13 mouse cellular contexts compared by ENCODE assay signal in the genomic region with DNA sequence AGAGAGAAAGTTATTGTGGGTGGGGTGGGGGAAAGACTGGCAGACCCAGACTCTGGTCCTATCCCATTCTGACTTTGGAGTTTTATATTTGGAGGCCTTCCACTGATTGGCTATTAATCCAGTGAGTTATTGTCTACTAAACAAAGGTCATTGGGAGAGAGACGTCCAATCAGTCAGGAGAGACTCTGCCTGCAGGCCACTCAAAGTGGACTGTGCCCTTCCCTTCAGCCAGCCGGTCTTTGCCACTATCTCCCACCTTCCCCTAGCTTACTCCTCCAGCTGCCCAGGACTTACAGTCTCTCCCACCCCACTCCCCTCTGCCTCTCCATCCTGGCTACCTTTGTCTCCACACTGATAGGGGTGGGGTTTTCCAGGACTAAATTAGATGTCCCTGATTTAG. TPM values are rescaled to one million over a fixed set of nuclear protein-coding genes. Genes with fewer than 3 reads are reported as not detected.
DNase-seq lines count a peak whose midpoint lies in the region; ATAC-seq and TF ChIP-seq lines count a peak whose summit lies in the region.
"Had no signal": no experiment of that assay in that cellular context is flagged by ENCODE, and none has a peak within 500 bp of the region (broad histone marks: within the 10 kb centered on the region; RNA-seq: fewer than 3 reads in every experiment).

No protein-coding gene starts in this region.

- 17% methylated on average over 2 of the region's 2 CpGs for WGBS in intestine, embryonic 14.5 days
- WGBS in intestine, postnatal 0 days = 32% methylated on average over 2 of the region's 2 CpGs
- 4% methylated on average over 2 of the region's 2 CpGs for WGBS in hindbrain, embryonic 12.5 days
- WGBS in neural tube, embryonic 13.5 days = 6% methylated on average over 2 of the region's 2 CpGs

- no peaks in the 10 kb centered on the region for H3K36me3 ChIP-seq in intestine, embryonic 14.5 days (ENCODE audit: control insufficient read depth, insufficient read depth, low read length)
- no peaks in the 10 kb centered on the region; the same call in 1 of the 2 replicates for H3K36me3 ChIP-seq in intestine, postnatal 0 days (ENCODE audit: control insufficient read depth, insufficient read depth)
- H3K36me3 ChIP-seq in hindbrain, embryonic 12.5 days = no peaks in the 10 kb centered on the region
- H3K36me3 ChIP-seq in neural tube, embryonic 13.5 days = peaks cover 29% of the 10 kb centered on the region
- H3K36me3 ChIP-seq: liver, embryonic 15.5 days had no signal

- peak overlapping the region; percentile 98 for H3K27ac ChIP-seq in intestine, embryonic 14.5 days (ENCODE audit: low read depth)
- H3K27ac ChIP-seq in intestine, postnatal 0 days (ENCODE audit: low read depth, low read length) = no peak overlapping the region
- H3K27ac ChIP-seq in hindbrain, embryonic 12.5 days = peak overlapping the region; percentile 95
- peak overlapping the region; percentile 100 for H3K27ac ChIP-seq in neural tube, embryonic 13.5 days (replicated peaks)
- H3K27ac ChIP-seq: liver, embryonic 15.5 days had no signal

- peak overlapping the region; percentile 29; the same call in 1 of the 2 replicates for H3K9ac ChIP-seq in intestine, embryonic 14.5 days (ENCODE audit: low read length)
- H3K9ac ChIP-seq in intestine, postnatal 0 days (ENCODE audit: low read depth, low read length) = no peak overlapping the region
- peak overlapping the region; percentile 85 for H3K9ac ChIP-seq in hindbrain, embryonic 12.5 days
- H3K9ac ChIP-seq in neural tube, embryonic 13.5 days = peak overlapping the region; percentile 100
- H3K9ac ChIP-seq: liver, embryonic 15.5 days had no signal

- H3K9me3 ChIP-seq in intestine, embryonic 14.5 days (ENCODE audit: control insufficient read depth, low read length) = no peaks in the 10 kb centered on the region
- no peaks in the 10 kb centered on the region for H3K9me3 ChIP-seq in intestine, postnatal 0 days (ENCODE audit: control insufficient read depth)
- H3K9me3 ChIP-seq in hindbrain, embryonic 12.5 days (replicated peaks) = no peaks in the 10 kb centered on the region
- no peaks in the 10 kb centered on the region for H3K9me3 ChIP-seq in neural tube, embryonic 13.5 days
- H3K9me3 ChIP-seq: liver, embryonic 15.5 days had no signal

- no peak for ATAC-seq in intestine, embryonic 14.5 days (replicated peaks; ENCODE audit: low FRiP score, low TSS enrichment, low read depth)
- no peak for ATAC-seq in intestine, postnatal 0 days
- 0 out of 2 replicates have a peak, but pooled peaks have one; percentile 33 for ATAC-seq in hindbrain, embryonic 12.5 days (ENCODE audit: low FRiP score)
- no peak for ATAC-seq in neural tube, embryonic 13.5 days (ENCODE audit: low read depth)

- no peak overlapping the region for H3K4me3 ChIP-seq in intestine, embryonic 14.5 days (ENCODE audit: low read depth, low read length)
- no peak overlapping the region for H3K4me3 ChIP-seq in intestine, postnatal 0 days (ENCODE audit: low read depth, low read length)
- peak overlapping the region; percentile 42 for H3K4me3 ChIP-seq in hindbrain, embryonic 12.5 days
- peak overlapping the region; percentile 99 for H3K4me3 ChIP-seq in neural tube, embryonic 13.5 days
- H3K4me3 ChIP-seq: liver, embryonic 15.5 days; myocyte had no signal

- H3K4me1 ChIP-seq in intestine, embryonic 14.5 days (replicated peaks; ENCODE audit: control insufficient read depth, insufficient read depth, low read length) = peaks cover 74% of the 10 kb centered on the region
- H3K4me1 ChIP-seq in intestine, postnatal 0 days (replicated peaks; ENCODE audit: control insufficient read depth, insufficient read depth, low read length) = 0 out of 2 replicates have a peak, but pooled peaks cover 9% of the 10 kb centered on the region
- peaks cover 8% of the 10 kb centered on the region; the same call in 1 of the 2 replicates for H3K4me1 ChIP-seq in hindbrain, embryonic 12.5 days
- H3K4me1 ChIP-seq in neural tube, embryonic 13.5 days (replicated peaks) = peaks cover 96% of the 10 kb centered on the region
- H3K4me1 ChIP-seq: liver, embryonic 15.5 days had no signal

- H3K4me2 ChIP-seq in intestine, embryonic 14.5 days (ENCODE audit: low read length) = peak overlapping the region; percentile 12; the same call in 1 of the 2 replicates
- H3K4me2 ChIP-seq in intestine, postnatal 0 days (replicated peaks; ENCODE audit: low read depth) = no peak overlapping the region
- H3K4me2 ChIP-seq in hindbrain, embryonic 12.5 days (replicated peaks) = peak overlapping the region; percentile 62
- peak overlapping the region; percentile 96 for H3K4me2 ChIP-seq in neural tube, embryonic 13.5 days
- H3K4me2 ChIP-seq: liver, embryonic 15.5 days had no signal

- no peak for TF ChIP-seq CTCF in intestine, postnatal 0 days (IDR thresholded peaks at IDR 0.05; ENCODE audit: low read depth)

- no peak for DNase-seq in intestine, embryonic 14.5 days (ENCODE audit: low spot score)
- DNase-seq in kidney, adult 9 months = peak; percentile 78
- no peak for DNase-seq in embryo, embryonic 9.5 days (ENCODE audit: extremely low spot score)
- DNase-seq in frontal cortex, postnatal 25 days (ENCODE audit: low spot score in 2 of 2) = no peak
- no peak for DNase-seq in layer of hippocampus, adult 9-10 months (ENCODE audit: low spot score)
- DNase-seq: cerebellum, adult 11-12 months; embryo, embryonic 11 days; right cerebral cortex, postnatal 14 days had no signal

- H3K27me3 ChIP-seq in intestine, embryonic 14.5 days (replicated peaks; ENCODE audit: control insufficient read depth, insufficient read depth, low read length) = no peaks in the 10 kb centered on the region
- peaks cover 34% of the 10 kb centered on the region for H3K27me3 ChIP-seq in intestine, postnatal 0 days (replicated peaks; ENCODE audit: control insufficient read depth, insufficient read depth, low read length)
- H3K27me3 ChIP-seq in hindbrain, embryonic 12.5 days = peaks cover 100% of the 10 kb centered on the region
- no peaks in the 10 kb centered on the region for H3K27me3 ChIP-seq in neural tube, embryonic 13.5 days

RNA-seq across cellular contexts. Expression of gene Hoxb3, which starts 13.5 kb away (rescaled TPM):
- 3.7 and 4.9 TPM in 2 replicates for polyA plus RNA-seq in intestine, embryonic 14.5 days (2014; fragmentation: Nextera tagmentation; extraction: Ambion mirVana)
- 1.1 and 1.3 TPM in 2 replicates for polyA plus RNA-seq in intestine, postnatal 0 days (2015; fragmentation: Nextera tagmentation; extraction: Ambion mirVana)
- polyA plus RNA-seq in hindbrain, embryonic 12.5 days (2016; fragmentation: Nextera tagmentation; extraction: Ambion mirVana) = 15.3 and 19.3 TPM in 2 replicates
- polyA plus RNA-seq in neural tube, embryonic 13.5 days (2015; fragmentation: Nextera tagmentation; extraction: Ambion mirVana) = 12.8 and 14.7 TPM in 2 replicates
- polyA plus RNA-seq: myocyte had no signal

RNA-seq across cellular contexts. Expression of gene Hoxb2, which starts 13.7 kb away (rescaled TPM):
- polyA plus RNA-seq in intestine, embryonic 14.5 days (2014; fragmentation: Nextera tagmentation; extraction: Ambion mirVana) = 22.9 and 27.9 TPM in 2 replicates
- 8.4 and 9.4 TPM in 2 replicates for polyA plus RNA-seq in intestine, postnatal 0 days (2015; fragmentation: Nextera tagmentation; extraction: Ambion mirVana)
- polyA plus RNA-seq in hindbrain, embryonic 12.5 days (2016; fragmentation: Nextera tagmentation; extraction: Ambion mirVana) = 58.2 and 73.9 TPM in 2 replicates
- 63.0 and 67.1 TPM in 2 replicates for polyA plus RNA-seq in neural tube, embryonic 13.5 days (2015; fragmentation: Nextera tagmentation; extraction: Ambion mirVana)
- polyA plus RNA-seq: myocyte had no signal

RNA-seq across cellular contexts. Expression of gene Hoxb4, which starts 18.5 kb away (rescaled TPM):
- 3.5 and 3.8 TPM in 2 replicates for polyA plus RNA-seq in intestine, embryonic 14.5 days (2014; fragmentation: Nextera tagmentation; extraction: Ambion mirVana)
- polyA plus RNA-seq in intestine, postnatal 0 days (2015; fragmentation: Nextera tagmentation; extraction: Ambion mirVana) = 1.1 and 1.5 TPM in 2 replicates
- polyA plus RNA-seq in hindbrain, embryonic 12.5 days (2016; fragmentation: Nextera tagmentation; extraction: Ambion mirVana) = 7.7 and 8.1 TPM in 2 replicates
- polyA plus RNA-seq in neural tube, embryonic 13.5 days (2015; fragmentation: Nextera tagmentation; extraction: Ambion mirVana) = 7.5 and 8.7 TPM in 2 replicates
- polyA plus RNA-seq: myocyte had no signal

RNA-seq across cellular contexts. Expression of gene Hoxb1, which starts 29.0 kb away (rescaled TPM):
- 0.36 and 0.42 TPM in 2 replicates for polyA plus RNA-seq in intestine, embryonic 14.5 days (2014; fragmentation: Nextera tagmentation; extraction: Ambion mirVana)
- not detected in 2 replicates for polyA plus RNA-seq in intestine, postnatal 0 days (2015; fragmentation: Nextera tagmentation; extraction: Ambion mirVana)
- 0.82 and 2.2 TPM in 2 replicates for polyA plus RNA-seq in hindbrain, embryonic 12.5 days (2016; fragmentation: Nextera tagmentation; extraction: Ambion mirVana)
- polyA plus RNA-seq in neural tube, embryonic 13.5 days (2015; fragmentation: Nextera tagmentation; extraction: Ambion mirVana) = 1.2 and 1.6 TPM in 2 replicates
- polyA plus RNA-seq: liver, embryonic 15.5 days; myocyte had no signal

RNA-seq across cellular contexts. Expression of gene Hoxb5, which starts 33.5 kb away (rescaled TPM):
- polyA plus RNA-seq in intestine, embryonic 14.5 days (2014; fragmentation: Nextera tagmentation; extraction: Ambion mirVana) = 49.6 and 51.6 TPM in 2 replicates
- polyA plus RNA-seq in intestine, postnatal 0 days (2015; fragmentation: Nextera tagmentation; extraction: Ambion mirVana) = 14.7 and 15.8 TPM in 2 replicates
- polyA plus RNA-seq in hindbrain, embryonic 12.5 days (2016; fragmentation: Nextera tagmentation; extraction: Ambion mirVana) = 74.3 and 126 TPM in 2 replicates
- 67.1 and 88.3 TPM in 2 replicates for polyA plus RNA-seq in neural tube, embryonic 13.5 days (2015; fragmentation: Nextera tagmentation; extraction: Ambion mirVana)
- polyA plus RNA-seq: myocyte had no signal

Comparison
In these comparisons a context has a peak if more than half of its experiments do, and no peak if none do; other contexts are left out.
1. H3K4me3 ChIP-seq: peak in hindbrain, embryonic 12.5 days (single experiment) and neural tube, embryonic 13.5 days (single experiment); none in intestine, embryonic 14.5 days (single experiment) and intestine, postnatal 0 days (single experiment).